Mouse (Mus musculus) common myeloid progenitor, adult 5-6 weeks (primary cell): ENCODE data around the gene Nlgn1. TPM values are rescaled to one million over a fixed set of nuclear protein-coding genes. Genes with fewer than 3 reads are reported as not detected.

Source experiments
- ATAC-seq: replicated peaks from 2 replicates; pipeline ENCODE4 v1.8.0; 2016; ENCODE audit warnings: low read depth, mild to moderate bottlenecking, moderate TSS enrichment, inconsistent platforms; ENCODE audit not compliant: poor library complexity, severe bottlenecking
- total RNA-seq: library from RNA; stranded (forward); fragments of 200-1000, 187-1606 nt; gene quantifications from 2 replicates; pipeline ENCODE4 v1.2.3, GENCODE M21; 2017

Nlgn1 gene
- total RNA-seq, 1 experiment from 2014 or later: not detected

DNA sequence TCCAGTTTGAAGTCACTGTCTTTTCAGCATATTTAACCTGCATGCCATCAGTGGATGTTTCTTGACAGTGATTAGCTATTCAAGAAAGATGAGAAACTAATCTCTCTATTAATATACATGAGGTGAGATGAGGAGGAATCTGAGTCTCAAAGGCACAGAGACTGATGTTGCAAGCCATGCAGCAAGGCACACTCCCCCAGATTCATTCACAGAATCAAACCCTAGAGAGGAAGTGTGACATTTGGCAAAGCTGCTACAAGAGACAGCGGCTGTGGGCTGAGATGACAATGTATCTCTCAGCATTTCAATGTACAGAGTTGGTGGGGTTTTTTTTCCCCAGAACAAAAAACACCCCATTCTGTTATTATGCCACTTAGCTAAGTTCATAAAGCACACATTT is 885.1 kb downstream of the Nlgn1 start:
- ATAC-seq: no peak

DNA sequence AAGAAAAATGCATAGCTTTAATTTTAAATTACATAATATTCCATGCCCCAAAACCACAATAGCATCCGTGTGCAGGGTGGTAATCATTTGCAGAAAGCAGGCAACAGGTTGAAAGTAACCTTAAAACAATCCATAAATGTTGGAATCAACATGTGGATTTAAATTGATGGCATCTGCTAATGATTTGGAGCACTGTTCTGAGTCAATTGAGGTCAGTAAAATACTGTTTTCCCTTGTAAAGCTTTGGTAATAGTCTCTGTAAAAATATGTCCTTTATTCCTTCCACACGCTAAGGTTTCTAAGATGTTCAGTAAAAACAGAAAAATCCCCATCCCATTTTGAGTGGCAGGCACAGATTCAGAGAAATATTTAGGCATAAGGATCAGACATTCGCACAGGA is 888.6 kb downstream of the Nlgn1 start:
- ATAC-seq: no peak

DNA sequence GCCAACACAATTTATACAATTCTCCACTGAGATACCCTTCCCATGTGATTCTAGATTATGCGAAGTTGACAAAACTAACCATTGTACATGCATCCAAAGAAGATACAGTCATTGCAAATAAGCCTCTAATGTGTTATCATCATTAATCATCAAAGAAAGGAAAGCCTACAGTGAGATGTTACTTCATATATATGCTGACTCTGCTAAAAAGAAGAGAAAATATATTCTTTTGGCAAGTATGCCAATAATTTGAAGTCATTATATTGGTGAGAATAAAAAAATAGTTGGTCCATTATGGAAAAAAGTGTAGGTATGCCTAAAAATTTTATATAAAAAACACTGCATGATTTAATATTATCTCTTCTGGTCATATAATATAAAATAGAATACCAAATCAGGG is 889.6 kb downstream of the Nlgn1 start:
- ATAC-seq: no peak

DNA sequence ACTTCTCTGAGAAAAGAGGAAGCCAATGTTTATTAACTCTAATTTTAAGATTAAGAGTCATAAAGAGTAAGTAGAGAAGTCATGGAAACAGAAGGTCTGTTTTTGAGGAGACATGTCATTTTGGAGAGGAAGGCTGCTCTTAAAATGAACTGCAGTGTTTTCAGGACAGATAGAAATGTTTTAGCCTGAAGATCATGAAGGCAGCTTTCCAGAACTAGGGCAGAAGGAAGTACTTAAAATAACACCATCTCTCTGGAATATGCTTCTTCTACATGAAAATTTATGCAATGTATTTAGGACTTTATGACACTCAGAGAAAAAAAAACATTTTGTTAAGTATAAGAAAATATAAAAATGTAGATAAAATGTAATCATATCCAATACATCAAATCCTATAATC is 905.3 kb downstream of the Nlgn1 start:
- no peak for ATAC-seq

DNA sequence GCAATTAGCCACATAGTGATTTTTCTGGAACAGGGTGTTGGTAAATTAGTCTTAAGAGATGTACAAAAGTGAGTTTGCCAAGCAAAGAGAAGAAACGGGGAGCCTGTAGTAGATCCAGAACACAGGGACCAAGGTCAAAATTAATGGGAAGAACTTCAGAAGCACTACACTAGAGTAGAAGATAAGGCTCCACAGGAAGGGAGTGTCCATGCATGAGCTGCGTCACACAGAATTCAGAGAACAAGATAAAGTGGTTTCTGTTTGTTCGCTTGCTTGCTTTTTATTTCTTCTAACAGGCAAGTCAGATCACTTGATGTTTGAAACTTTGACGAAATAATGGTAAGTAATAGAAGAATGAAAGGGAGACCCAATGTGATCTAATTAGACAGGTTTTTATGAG is 920.3 kb downstream of the Nlgn1 start:
- ATAC-seq: no peak
